Mouse (Mus musculus) MEL (cell line): ENCODE results near the gene Tshz2. TPM values are rescaled to one million over a fixed set of nuclear protein-coding genes. Genes with fewer than 3 reads are reported as not detected.

Source experiments
- DNase-seq: peaks from one replicate; pipeline ENCODE4 v3.0.0; 2011; ENCODE audit warnings: low read depth, low spot score
- H3K27ac ChIP-seq: 2 replicates; pipeline ENCODE4 v1.5.1; 2012; ENCODE audit warnings: low read depth, mild to moderate bottlenecking, control low read depth, low read length, moderate library complexity; ENCODE audit not compliant: control insufficient read depth
- H3K27me3 ChIP-seq, 2 experiments: fragments of 150-350 bp in 1 of 2; sonication (generic) in 1 of 2; 2 replicates each; pipeline ENCODE4 v1.6.1; 2012; ENCODE audit warnings: low read length in 2 of 2, mild to moderate bottlenecking in 2 of 2, improper control_type of control experiment in 1 of 2, moderate library complexity in 1 of 2; ENCODE audit not compliant: insufficient read depth in 2 of 2, control insufficient read depth in 1 of 2
- H3K36me3 ChIP-seq, 2 experiments: 2 replicates each; pipeline ENCODE4 v1.6.1; 2012 to 2014; ENCODE audit warnings: low read length in 2 of 2, improper control_type of control experiment in 1 of 2, inconsistent platforms in 1 of 2, mild to moderate bottlenecking in 1 of 2; ENCODE audit not compliant: insufficient read depth in 2 of 2, control insufficient read depth in 1 of 2
- H3K4me1 ChIP-seq, 2 experiments: fragments of 150-350 bp in 1 of 2; sonication (generic) in 1 of 2; 2 replicates each; pipeline ENCODE4 v1.6.1; 2012; ENCODE audit warnings: low read length in 2 of 2, improper control_type of control experiment in 1 of 2, mild to moderate bottlenecking in 1 of 2; ENCODE audit not compliant: insufficient read depth in 2 of 2, control insufficient read depth in 1 of 2
- H3K4me3 ChIP-seq, 2 experiments: fragments of 150-350 bp in 1 of 2; sonication (generic) in 1 of 2; 2 replicates each; pipeline ENCODE4 v1.5.1; 2012; ENCODE audit warnings: low read depth in 2 of 2, low read length in 2 of 2, mild to moderate bottlenecking in 2 of 2, moderate library complexity in 2 of 2, control low read depth in 1 of 2, improper control_type of control experiment in 1 of 2; ENCODE audit not compliant: control insufficient read depth in 1 of 2, insufficient read depth in 1 of 2
- H3K79me2 ChIP-seq: 2 replicates; pipeline ENCODE4 v1.6.1; 2012; ENCODE audit warnings: mild to moderate bottlenecking, low read length, moderate library complexity; ENCODE audit not compliant: control insufficient read depth, poor library complexity, insufficient read depth
- H3K9ac ChIP-seq: 2 replicates; pipeline ENCODE4 v1.6.1; 2012; ENCODE audit warnings: low read depth, mild to moderate bottlenecking, control low read depth, low read length, moderate library complexity; ENCODE audit not compliant: control insufficient read depth, poor library complexity, severe bottlenecking
- H3K9me3 ChIP-seq: fragments of 150-350 bp; sonication (generic); replicated peaks from 2 replicates; pipeline ENCODE4 v1.6.1; 2012; ENCODE audit warnings: mild to moderate bottlenecking, low read length, improper control_type of control experiment, moderate library complexity; ENCODE audit not compliant: insufficient read depth
- BHLHE40 ChIP-seq: IDR thresholded peaks from 2 replicates; pipeline ENCODE4 v1.6.1; 2012; ENCODE audit warnings: low read depth, mild to moderate bottlenecking, inconsistent platforms, low read length, improper control_type of control experiment, borderline replicate concordance
- CHD1 ChIP-seq: IDR thresholded peaks from 2 replicates; pipeline ENCODE4 v1.6.1; 2012; ENCODE audit warnings: low read depth, mild to moderate bottlenecking, inconsistent platforms, low read length, improper control_type of control experiment
- ELF1 ChIP-seq: IDR thresholded peaks from 2 replicates; pipeline ENCODE4 v1.6.1; 2014; ENCODE audit warnings: low read depth, mild to moderate bottlenecking, inconsistent platforms, low read length, improper control_type of control experiment, moderate library complexity
- GABPA ChIP-seq: IDR thresholded peaks from 2 replicates; pipeline ENCODE4 v1.6.1; 2012; ENCODE audit warnings: low read depth, mild to moderate bottlenecking, inconsistent platforms, low read length, improper control_type of control experiment, moderate library complexity
- GATA1 ChIP-seq: IDR thresholded peaks from 2 replicates; pipeline ENCODE4 v1.6.1; 2011; ENCODE audit warnings: low read depth, low read length, improper control_type of control experiment
- HCFC1 ChIP-seq: IDR thresholded peaks from 2 replicates; pipeline ENCODE4 v1.6.1; 2012; ENCODE audit warnings: low read depth, mild to moderate bottlenecking, inconsistent platforms, low read length, improper control_type of control experiment, moderate library complexity
- JUND ChIP-seq: IDR thresholded peaks from 2 replicates; pipeline ENCODE4 v1.6.1; 2011; ENCODE audit warnings: low read depth, mild to moderate bottlenecking, improper control_type of control experiment, low read length
- KAT2A ChIP-seq: conservative IDR thresholded peaks from 2 replicates; pipeline ENCODE4 v1.6.1; 2012; ENCODE audit warnings: low read depth, low read length, improper control_type of control experiment, inconsistent platforms
- MEF2A ChIP-seq: IDR thresholded peaks from 2 replicates; pipeline ENCODE4 v1.6.1; 2014; ENCODE audit warnings: low read depth, mild to moderate bottlenecking, inconsistent platforms, low read length, improper control_type of control experiment; ENCODE audit not compliant: poor library complexity, insufficient replicate concordance, severe bottlenecking; ENCODE audit errors: extremely low read depth
- MXI1 ChIP-seq: IDR thresholded peaks from 2 replicates; pipeline ENCODE4 v1.6.1; 2011; ENCODE audit warnings: mild to moderate bottlenecking, low read depth, low read length, improper control_type of control experiment
- MYB ChIP-seq: IDR thresholded peaks from 2 replicates; pipeline ENCODE4 v1.6.1; 2011; ENCODE audit warnings: mild to moderate bottlenecking, low read depth, low read length, improper control_type of control experiment
- NRF1 ChIP-seq: IDR thresholded peaks from 2 replicates; pipeline ENCODE4 v1.6.1; 2014; ENCODE audit warnings: low read depth, mild to moderate bottlenecking, inconsistent platforms, low read length, improper control_type of control experiment, moderate library complexity; ENCODE audit not compliant: poor library complexity, insufficient read depth, severe bottlenecking
- POLR2AphosphoS5 ChIP-seq: IDR thresholded peaks from 2 replicates; pipeline ENCODE4 v1.6.1; 2012; ENCODE audit warnings: low read depth, borderline replicate concordance, mild to moderate bottlenecking, inconsistent platforms, low read length, moderate library complexity, mixed read lengths
- RCOR1 ChIP-seq: IDR thresholded peaks from 2 replicates; pipeline ENCODE4 v1.6.1; 2012; ENCODE audit warnings: low read depth, mild to moderate bottlenecking, inconsistent platforms, low read length, improper control_type of control experiment
- SIN3A ChIP-seq: IDR thresholded peaks from 2 replicates; pipeline ENCODE4 v1.6.1; 2012; ENCODE audit warnings: low read length, improper control_type of control experiment, inconsistent platforms
- TAL1 ChIP-seq: IDR thresholded peaks from 2 replicates; pipeline ENCODE4 v1.6.1; 2012; ENCODE audit warnings: mild to moderate bottlenecking, inconsistent platforms, low read length, moderate library complexity, mixed read lengths
- TBP ChIP-seq: IDR thresholded peaks from 2 replicates; pipeline ENCODE4 v1.8.0; 2011; ENCODE audit warnings: low read depth, low read length, improper control_type of control experiment
- UBTF ChIP-seq: IDR thresholded peaks from 2 replicates; pipeline ENCODE4 v1.6.1; 2012; ENCODE audit warnings: low read depth, mild to moderate bottlenecking, inconsistent platforms, low read length, improper control_type of control experiment, moderate library complexity, borderline replicate concordance; ENCODE audit not compliant: insufficient read depth
- USF2 ChIP-seq, 2 experiments: IDR thresholded peaks; 2 replicates each; pipeline ENCODE4 v1.6.1; 2011 to 2012; ENCODE audit warnings: improper control_type of control experiment in 2 of 2, low read length in 2 of 2, borderline replicate concordance in 1 of 2, inconsistent platforms in 1 of 2, low read depth in 1 of 2, mild to moderate bottlenecking in 1 of 2; ENCODE audit not compliant: insufficient read depth in 1 of 2
- ZKSCAN1 ChIP-seq: IDR thresholded peaks from 2 replicates; pipeline ENCODE4 v1.6.1; 2012; ENCODE audit warnings: low read depth, mild to moderate bottlenecking, inconsistent platforms, low read length, improper control_type of control experiment, moderate library complexity
- ZMIZ1 ChIP-seq: IDR thresholded peaks from 2 replicates; pipeline ENCODE4 v1.6.1; 2012; ENCODE audit warnings: low read depth, mild to moderate bottlenecking, inconsistent platforms, low read length, improper control_type of control experiment, moderate library complexity
- ZNF384 ChIP-seq: IDR thresholded peaks from 2 replicates; pipeline ENCODE4 v1.6.1; 2012; ENCODE audit warnings: low read depth, mild to moderate bottlenecking, inconsistent platforms, low read length, improper control_type of control experiment
- polyA plus RNA-seq, 2 experiments: library from polyadenylated mRNA; stranded (reverse) in 1 of 2; unstranded in 1 of 2; fragments of >175 nt in 1 of 2; fragments of >200 nt in 1 of 2; gene quantifications; 2 replicates each; pipeline versions ENCODE4 v1.2.1 to v1.2.4; 2012; ENCODE audit warnings: low replicate concordance in 2 of 2, low read depth in 1 of 2; ENCODE audit not compliant: insufficient read length in 2 of 2, insufficient read depth in 1 of 2, missing spikeins in 1 of 2
- total RNA-seq: library from RNA; depleted of rRNA; stranded (reverse); fragments of 300-350 nt; gene quantifications from 2 replicates; pipeline ENCODE4 v1.2.3, GENCODE M21; 2012

The Tshz2 gene
- total and polyA plus RNA-seq, 3 experiments, result not detected

- H3K4me3 ChIP-seq, result no peak overlapping the region
- TF ChIP-seq MXI1 (no peak), TBP (no peak), CHD1 (no peak), ZMIZ1 (no peak), HCFC1 (no peak)
- TF ChIP-seq, all 39 proteins: peak for 0
- H3K27me3 ChIP-seq, result no peaks in the 10 kb centered on the region
- H3K36me3 ChIP-seq, result no peaks in the 10 kb centered on the region
- H3K9ac ChIP-seq, result no peak overlapping the region
- no peaks in the 10 kb centered on the region for H3K79me2 ChIP-seq
- no peak for DNase-seq
- H3K9me3 ChIP-seq, result no peaks in the 10 kb centered on the region
- no peak overlapping the region for H3K27ac ChIP-seq
- no peaks in the 10 kb centered on the region for H3K4me1 ChIP-seq
Observed at GRCm38 (mm10) chr2:169952981-169953380, 320.2 kb downstream of the Tshz2 start.

- no peak for DNase-seq
- TF ChIP-seq MYB (no peak), GABPA (no peak), SIN3A (no peak), GATA1 (no peak), RCOR1 (no peak), NRF1 (no peak)
- no peak overlapping the region for H3K4me3 ChIP-seq
- H3K27me3 ChIP-seq, result no peaks in the 10 kb centered on the region
- no peak overlapping the region for H3K27ac ChIP-seq
- no peak overlapping the region for H3K9ac ChIP-seq
- no peaks in the 10 kb centered on the region; the same call in 1 of the 2 replicates for H3K9me3 ChIP-seq
- H3K4me1 ChIP-seq, result no peaks in the 10 kb centered on the region
- no peaks in the 10 kb centered on the region for H3K79me2 ChIP-seq
- H3K36me3 ChIP-seq, result no peaks in the 10 kb centered on the region
Observed at GRCm38 (mm10) chr2:169958736-169959573, 326.1 kb downstream of the Tshz2 start.

GRCm38 (mm10) chr2:169961463-169962230, 328.8 kb downstream of the Tshz2 start:
- DNase-seq, result no peak
- no peak for TF ChIP-seq MEF2A
- TF ChIP-seq KAT2A, result no peak
- TF ChIP-seq TAL1, result no peak
- no peak for TF ChIP-seq USF2 (IDR thresholded peaks at IDR 0.05; ENCODE audit: borderline replicate concordance in 1 of 2, insufficient read depth in 1 of 2, low read depth in 1 of 2, low read length in 2 of 2)
- no peak for TF ChIP-seq JUND
- no peak for TF ChIP-seq NRF1
- TF ChIP-seq ELF1, result no peak
- no peak for TF ChIP-seq UBTF
- no peak for TF ChIP-seq BHLHE40
- TF ChIP-seq ZKSCAN1, result no peak
- TF ChIP-seq ZNF384, result no peak
- no peak for TF ChIP-seq TBP
- TF ChIP-seq POLR2AphosphoS5, result no peak

More at GRCm38 (mm10) chr2:169961463-169962230, 328.8 kb downstream of the Tshz2 start:
- Histone ChIP-seq H3K9ac (no peak overlapping the region), H3K27ac (no peak overlapping the region), H3K36me3 (no peaks in the 10 kb centered on the region), H3K4me3 (no peak overlapping the region), H3K4me1 (no peaks in the 10 kb centered on the region), H3K79me2 (no peaks in the 10 kb centered on the region), H3K9me3 (no peaks in the 10 kb centered on the region; the same call in 1 of the 2 replicates), H3K27me3 (no peaks in the 10 kb centered on the region)
